Mouse (Mus musculus): ENCODE measurements around the gene Olfr288. TPM values are rescaled to one million over a fixed set of nuclear protein-coding genes. Genes with fewer than 3 reads are reported as not detected.
A peak's percentile ranks its signal among the peaks of the same experiment; 100 is the strongest.

The Olfr288 gene
- under 1 TPM in 1 of 4 experiments, not detected in 3; 0.37 TPM for total RNA-seq (2022)

DNA sequence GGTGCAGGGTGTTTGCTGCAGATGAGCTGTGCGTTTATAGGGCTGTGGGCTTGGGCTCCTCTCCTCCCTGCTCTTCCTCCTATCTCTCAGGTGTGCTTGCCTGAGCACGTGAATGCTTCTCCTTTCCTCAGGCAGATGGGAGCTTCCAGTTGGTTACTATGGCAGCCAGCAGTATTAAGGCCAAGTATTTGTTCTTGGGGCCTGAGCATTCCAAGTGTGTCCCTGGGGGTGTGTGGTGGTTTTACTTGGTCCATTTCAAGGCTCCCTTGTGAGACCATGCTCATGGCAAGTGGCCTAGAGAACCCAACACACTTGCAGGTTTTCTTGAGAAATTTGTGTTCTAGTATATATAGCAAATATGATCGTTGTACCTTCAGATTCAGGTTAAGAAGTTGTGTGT lies at the start of gene Olfr288:
Olfr288 (minus strand) TSS at position 101 of the 400 bp plus-strand sequence.
- no peak for DNase-seq (ENCODE audit: low spot score in 2 of 2)

GRCm38 (mm10) chr15:98235442-98235841 lies 40.1 kb upstream of the Olfr288 start:
- no peak for DNase-seq (ENCODE audit: low spot score in 2 of 2)

GRCm38 (mm10) chr15:98234350-98234749 lies 39.0 kb upstream of the Olfr288 start, which contains the start of gene Olfr286:
Gene Olfr286 (minus strand): TSS chr15:98234450.
- no peak for DNase-seq (ENCODE audit: low spot score in 2 of 2)

DNA sequence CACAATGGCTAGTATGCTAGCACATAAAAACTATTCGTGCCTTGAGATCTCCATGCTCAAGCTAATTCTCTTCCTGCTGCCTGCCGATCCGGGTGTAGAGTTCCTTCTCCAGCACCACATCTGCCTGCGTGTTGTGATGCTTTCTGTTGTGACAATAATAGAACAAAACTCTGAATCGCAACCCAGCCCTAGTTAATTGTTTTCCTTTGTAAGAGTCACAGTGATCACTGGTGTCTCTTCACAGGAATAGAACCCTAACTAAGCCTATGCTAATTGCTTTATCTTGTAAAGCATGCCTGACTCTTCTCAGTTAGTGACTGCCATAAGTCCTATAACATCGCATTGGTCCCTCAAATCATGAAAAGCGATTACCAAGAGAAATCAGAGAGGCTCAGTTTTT lies 30.8 kb upstream of the Olfr288 start:
- no peak for DNase-seq (ENCODE audit: low spot score in 2 of 2)

DNA sequence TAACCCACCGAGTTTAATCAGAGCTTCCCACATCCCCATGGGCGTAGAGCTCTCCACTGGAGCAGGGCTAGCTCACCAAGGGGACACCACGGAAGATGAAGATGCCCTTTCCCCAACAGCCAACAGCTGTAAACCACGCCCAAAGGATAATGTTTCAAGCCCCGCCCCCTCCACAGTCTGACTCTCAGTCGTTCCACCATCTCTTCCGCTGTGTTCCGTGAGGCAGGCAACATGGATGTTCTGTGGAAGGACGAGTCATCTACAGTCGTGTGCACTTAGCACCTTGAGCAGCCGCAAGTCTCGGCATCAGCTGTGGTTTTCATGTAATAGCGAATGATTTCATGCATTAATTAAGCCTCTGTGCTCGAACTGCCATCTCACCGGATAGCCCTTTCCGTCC lies 30.3 kb upstream of the Olfr288 start:
- no peak for DNase-seq (ENCODE audit: low spot score in 2 of 2)

- DNase-seq (ENCODE audit: low spot score in 2 of 2), result no peak
Measured at GRCm38 (mm10) chr15:98222377-98222776, 27.0 kb upstream of the Olfr288 start.

DNA sequence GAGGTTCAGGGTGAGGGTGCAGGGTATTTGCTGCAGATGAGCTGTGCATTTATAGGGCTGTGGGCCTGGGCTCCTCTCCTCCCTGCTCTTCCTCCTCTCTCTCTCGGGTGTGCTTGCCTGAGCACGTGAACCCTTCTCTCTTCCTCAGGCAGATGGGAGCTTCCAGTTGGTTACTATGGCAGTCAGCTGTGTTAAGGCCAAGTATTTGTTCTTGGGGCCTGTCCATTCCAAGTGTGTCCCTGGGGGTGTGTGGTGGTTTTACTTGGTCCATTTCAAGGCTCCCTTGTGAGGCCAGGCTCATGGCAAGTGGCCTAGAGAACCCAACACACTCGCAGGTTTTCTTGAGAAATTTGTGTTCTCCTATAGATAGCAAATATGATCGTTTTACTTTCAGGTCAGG lies 25.5 kb upstream of the Olfr288 start, which contains the start of the genes Gm44579 and Olfr287:
Gm44579 (minus strand) TSS at position 101 of the 400 bp plus-strand sequence.
Olfr287 (minus strand) TSS at position 180 of the 400 bp plus-strand sequence.
- DNase-seq (ENCODE audit: low spot score in 2 of 2), result peak in 1 of 2 experiments; percentile 5

DNA sequence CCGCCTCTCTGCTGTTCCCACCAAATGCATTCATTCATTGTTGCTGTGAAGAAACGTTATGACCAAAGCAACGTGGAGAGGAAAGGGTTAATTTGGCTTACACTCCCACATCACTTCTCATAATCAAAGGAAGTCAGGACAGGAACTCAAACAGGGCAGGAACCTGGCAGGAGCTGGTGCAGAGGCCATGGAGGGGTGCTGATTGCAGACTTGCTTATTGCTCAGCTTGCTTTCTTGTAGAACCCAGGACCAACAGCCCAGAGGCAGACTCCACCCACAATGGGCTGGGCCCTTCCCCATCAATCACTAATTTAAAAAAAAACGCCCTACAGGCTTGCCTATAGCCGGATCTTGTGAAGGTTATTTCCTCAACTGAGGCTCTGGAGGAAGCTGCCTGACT lies 18.8 kb upstream of the Olfr288 start:
- DNase-seq (ENCODE audit: low spot score in 2 of 2), result no peak

DNA sequence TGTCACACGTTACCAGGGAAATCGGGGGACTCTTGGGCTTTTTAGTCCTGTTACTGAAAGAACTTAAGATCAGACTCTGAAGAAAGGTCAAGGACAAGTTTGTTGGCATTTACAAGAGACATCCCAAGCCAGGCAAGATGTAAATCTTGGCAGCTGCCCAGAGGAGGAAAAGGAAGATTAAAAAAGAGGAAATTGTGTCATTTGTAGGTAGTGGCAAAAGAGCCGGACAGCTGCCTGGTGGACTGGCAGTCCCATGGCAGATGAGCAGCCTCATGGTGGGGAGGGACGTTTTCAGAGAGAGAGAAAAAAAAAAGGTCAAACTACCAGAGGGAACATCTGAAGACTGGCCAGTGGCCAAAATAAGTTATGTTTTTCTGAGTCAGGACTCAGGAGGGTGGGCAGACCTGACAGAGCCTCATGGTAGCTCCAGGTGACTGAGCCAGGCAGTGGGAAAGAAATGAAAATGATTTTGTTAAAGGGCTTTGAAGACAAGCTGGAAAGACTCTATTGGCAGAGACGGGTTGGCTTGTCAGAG lies 18.1 kb upstream of the Olfr288 start:
- DNase-seq (ENCODE audit: low spot score in 2 of 2), result no peak

DNA sequence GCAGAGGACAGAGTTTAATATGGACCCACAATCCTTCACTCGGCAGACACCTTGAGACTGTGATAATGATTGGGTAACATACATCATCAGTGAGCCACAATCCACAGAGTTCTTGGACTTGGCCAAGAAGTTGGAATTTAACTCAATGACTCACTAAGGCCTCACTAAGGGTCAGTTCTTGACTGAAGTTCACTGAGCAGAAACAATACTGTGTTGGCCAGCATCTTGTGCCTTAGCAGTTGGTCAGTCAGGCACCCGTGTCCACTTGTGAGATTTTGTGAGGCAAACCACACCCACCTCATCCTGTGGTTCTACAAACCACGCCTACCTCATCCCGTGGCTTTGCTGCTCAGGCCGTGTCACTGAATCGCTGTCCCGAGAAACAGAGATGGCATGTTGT lies 14.3 kb upstream of the Olfr288 start:
- DNase-seq (ENCODE audit: low spot score in 2 of 2), result no peak

GRCm38 (mm10) chr15:98184456-98184855 lies 10.9 kb downstream of the Olfr288 start:
- DNase-seq (ENCODE audit: low spot score in 2 of 2), result no peak

- DNase-seq (ENCODE audit: low spot score in 2 of 2), result no peak
Measured at GRCm38 (mm10) chr15:98181856-98182570, 13.3 kb downstream of the Olfr288 start.

DNA sequence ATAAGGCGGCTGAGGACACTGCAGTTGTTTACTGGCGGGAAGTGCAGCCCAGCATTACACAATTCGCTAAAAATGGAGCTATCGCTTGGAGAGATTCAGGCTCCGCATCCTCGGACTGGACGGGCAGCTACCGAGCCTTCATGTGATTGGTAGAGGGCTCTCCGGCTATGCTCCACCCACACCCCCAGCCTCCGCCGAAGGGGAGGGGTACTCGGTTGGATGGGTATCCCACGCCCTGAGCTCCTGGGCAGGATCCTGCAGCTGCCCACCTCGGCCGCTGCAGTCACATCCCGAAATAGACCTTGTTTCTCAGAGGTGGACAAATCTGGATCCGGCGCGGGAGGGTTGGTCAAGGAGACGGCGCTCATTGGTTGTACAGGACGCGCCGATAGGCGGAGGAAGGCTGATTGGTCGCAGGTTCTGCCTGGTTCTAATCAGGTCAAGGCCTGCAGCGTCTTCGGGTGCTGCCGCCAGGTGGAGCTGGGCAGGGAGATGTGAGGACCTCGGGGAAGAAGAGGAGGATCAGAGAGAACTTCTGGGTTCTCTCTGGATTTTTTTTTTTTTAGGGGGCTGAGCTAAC lies 14.1 kb downstream of the Olfr288 start:
- peak; percentile 84 to 96 for DNase-seq (ENCODE audit: low spot score in 2 of 2)

DNA sequence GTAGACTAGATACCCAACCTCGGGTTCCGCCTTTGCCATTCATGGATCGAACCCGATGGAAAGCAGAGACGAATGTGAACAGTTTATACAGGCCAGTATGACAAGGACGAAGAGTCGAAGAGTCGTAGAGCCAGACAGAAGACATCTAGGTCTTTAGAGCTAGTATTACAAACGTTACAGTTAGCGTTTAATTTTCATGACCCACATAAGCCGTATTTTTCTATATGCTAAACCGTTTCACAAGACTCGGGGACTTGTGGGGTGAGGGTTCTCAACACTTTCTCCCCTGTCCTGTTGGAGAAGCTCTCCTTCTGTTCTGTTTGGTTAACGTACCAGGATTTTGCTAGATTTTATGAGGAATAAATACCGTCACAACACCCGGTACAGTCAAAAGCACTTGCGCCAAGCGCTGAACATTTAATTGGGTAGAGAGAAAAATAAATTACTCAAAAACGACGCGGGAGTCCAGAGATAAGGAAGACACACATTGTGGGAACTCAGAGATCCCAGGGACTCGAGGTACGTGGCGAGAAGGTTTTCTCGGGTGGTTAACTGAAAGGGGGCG lies 14.7 kb downstream of the Olfr288 start:
- DNase-seq (ENCODE audit: low spot score in 2 of 2), result no peak

- DNase-seq (ENCODE audit: low spot score in 2 of 2), result no peak
Measured at GRCm38 (mm10) chr15:98177320-98177719, 18.0 kb downstream of the Olfr288 start.

GRCm38 (mm10) chr15:98173821-98174220 lies 21.5 kb downstream of the Olfr288 start:
- peak in 1 of 2 experiments; percentile 89 for DNase-seq (ENCODE audit: low spot score in 2 of 2)

DNA sequence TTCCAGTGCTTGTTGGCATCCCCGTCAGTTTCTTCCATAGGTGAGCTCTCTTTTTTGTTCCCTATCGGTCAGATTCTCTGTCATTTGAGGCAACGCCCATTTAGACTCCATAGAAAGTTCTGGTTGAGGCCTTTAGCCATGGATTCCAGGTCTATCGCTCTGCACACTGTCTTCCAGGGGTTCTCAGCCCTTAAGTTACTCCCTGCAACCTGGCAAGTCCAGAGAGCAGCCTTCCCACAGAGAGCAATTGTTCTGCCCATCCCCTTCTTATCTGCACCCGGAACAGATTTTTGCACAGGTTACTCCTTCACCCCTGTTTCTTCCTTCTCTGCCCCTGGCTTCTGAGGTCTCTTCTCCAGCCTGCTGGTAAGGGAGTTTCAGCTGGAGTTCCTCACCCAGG lies 23.2 kb downstream of the Olfr288 start:
- DNase-seq (ENCODE audit: low spot score in 2 of 2), result no peak

- no peak for DNase-seq (ENCODE audit: low spot score in 2 of 2)
Measured at GRCm38 (mm10) chr15:98170917-98171316, 24.4 kb downstream of the Olfr288 start.

GRCm38 (mm10) chr15:98170365-98170764 lies 25.0 kb downstream of the Olfr288 start:
- DNase-seq (ENCODE audit: low spot score in 2 of 2), result peak in 1 of 2 experiments; percentile 73

GRCm38 (mm10) chr15:98168622-98169004 lies 26.7 kb downstream of the Olfr288 start:
- no peak for DNase-seq (ENCODE audit: low spot score in 2 of 2)

GRCm38 (mm10) chr15:98167645-98168621 lies 27.4 kb downstream of the Olfr288 start:
- peak; percentile 71 to 91 for DNase-seq (ENCODE audit: low spot score in 2 of 2)
